Mouse (Mus musculus) heart, postnatal 0 days (tissue): ENCODE results near the gene Efcab9.

ENCODE experiments used
- CTCF ChIP-seq: IDR thresholded peaks from 2 replicates; pipeline ENCODE4 v1.5.1; 2016; ENCODE audit warnings: antibody characterized with exemption, control low read depth, low read depth
- EP300 ChIP-seq: IDR thresholded peaks from 2 replicates; pipeline ENCODE4 v1.6.1; 2016; ENCODE audit warnings: antibody characterized with exemption, low read depth

- TF ChIP-seq EP300, result no peak
- TF ChIP-seq CTCF, result no peak
Measured at GRCm38 (mm10) chr11:32571103-32571502, 39.2 kb upstream of the Efcab9 start.
